Mouse (Mus musculus) G1E (cell line): ENCODE data around the gene Pnpo. TPM values are rescaled to one million over a fixed set of nuclear protein-coding genes. Genes with fewer than 3 reads are reported as not detected.

ENCODE experiments used
- ATAC-seq: 2 replicates; pipeline ENCODE4 v1.8.0; 2016; ENCODE audit warnings: mild to moderate bottlenecking; ENCODE audit not compliant: insufficient number of reproducible peaks, poor library complexity, low FRiP score, severe bottlenecking; ENCODE audit errors: extremely low read depth
- DNase-seq: peaks from one replicate; pipeline ENCODE4 v3.0.0; 2012; ENCODE audit warnings: low spot score
- H3K27me3 ChIP-seq: 2 replicates; pipeline ENCODE4 v1.6.1; 2012; ENCODE audit warnings: mild to moderate bottlenecking, low read length, inconsistent platforms; ENCODE audit not compliant: insufficient read depth
- H3K36me3 ChIP-seq: replicated peaks from 2 replicates; pipeline ENCODE3; 2012; ENCODE audit warnings: mild to moderate bottlenecking, inconsistent platforms
- H3K4me1 ChIP-seq: 2 replicates; pipeline ENCODE4 v1.6.1; 2012; ENCODE audit warnings: low read depth, low read length, inconsistent platforms, mixed read lengths; ENCODE audit not compliant: insufficient read depth
- H3K4me3 ChIP-seq: 2 replicates; pipeline ENCODE4 v1.5.1; 2012; ENCODE audit warnings: low read depth, mild to moderate bottlenecking, inconsistent platforms, low read length, moderate library complexity, mixed read lengths
- H3K9me3 ChIP-seq: replicated peaks from 2 replicates; pipeline ENCODE4 v1.6.1; 2012; ENCODE audit warnings: inconsistent platforms
- CTCF ChIP-seq: IDR thresholded peaks from 2 replicates; pipeline ENCODE4 v1.5.1; 2012; ENCODE audit warnings: low read depth, low read length, inconsistent platforms, mixed read lengths
- GATA1 ChIP-seq: IDR thresholded peaks from 2 replicates; pipeline ENCODE4 v1.6.1; 2012; ENCODE audit warnings: borderline replicate concordance, low read length, inconsistent platforms, mixed read lengths
- GATA2 ChIP-seq: IDR thresholded peaks from 2 replicates; pipeline ENCODE4 v1.6.1; 2012; ENCODE audit warnings: low read depth, low read length, inconsistent platforms, borderline replicate concordance
- POLR2AphosphoS5 ChIP-seq: IDR thresholded peaks from 2 replicates; pipeline ENCODE4 v1.6.1; 2012; ENCODE audit warnings: low read depth, low read length, inconsistent platforms; ENCODE audit not compliant: insufficient replicate concordance
- TAL1 ChIP-seq: conservative IDR thresholded peaks from 2 replicates; pipeline ENCODE4 v1.6.1; 2012; ENCODE audit warnings: low read depth, low read length, inconsistent platforms, mixed read lengths
- polyA plus RNA-seq: library from polyadenylated mRNA; stranded (reverse); fragments of >175 nt; gene quantifications from 2 replicates; pipeline ENCODE4 v1.2.3, GENCODE M21; 2012
- total RNA-seq, 2 experiments: library from RNA; stranded (forward) in 1 of 2; stranded (reverse) in 1 of 2; fragments of 200-1000 nt in 1 of 2; fragments of >200 nt in 1 of 2; fragmentation: Nextera tagmentation in 1 of 2; gene quantifications; 2 replicates each; pipeline ENCODE4 v1.2.3; 2014 to 2017

The Pnpo gene
- total and polyA plus RNA-seq, 3 experiments = 97.1 to 298 (median 123) TPM

GRCm38 (mm10) chr11:96941989-96942590, 1.7 kb downstream of the Pnpo start:
- peak overlapping the region; percentile 84 for H3K4me3 ChIP-seq
- ATAC-seq = no peak
- peaks cover 88% of the 10 kb centered on the region for H3K4me1 ChIP-seq

GRCm38 (mm10) chr11:96940578-96941465, 3.0 kb downstream of the Pnpo start:
- peak; percentile 46 for DNase-seq

More at GRCm38 (mm10) chr11:96941989-96942590, 1.7 kb downstream of the Pnpo start:
- no peak for DNase-seq
- H3K9me3 ChIP-seq = no peaks in the 10 kb centered on the region
- no peaks in the 10 kb centered on the region for H3K27me3 ChIP-seq
- TF ChIP-seq TAL1 (peak; percentile 38; the same call in 1 of the 2 replicates), GATA2 (no peak), GATA1 (no peak), POLR2AphosphoS5 (no peak), CTCF (no peak)
- peaks cover 71% of the 10 kb centered on the region for H3K36me3 ChIP-seq

GRCm38 (mm10) chr11:96938426-96938800, 5.4 kb downstream of the Pnpo start:
- no peak overlapping the region; the same call in 1 of the 2 replicates for H3K4me3 ChIP-seq
- TF ChIP-seq CTCF = no peak
- TF ChIP-seq GATA2 = no peak
- TF ChIP-seq GATA1 = no peak
- no peak for TF ChIP-seq POLR2AphosphoS5
- TF ChIP-seq TAL1 = no peak
- ATAC-seq (no peak), DNase-seq (no peak)
- peaks cover 86% of the 10 kb centered on the region for H3K36me3 ChIP-seq
- H3K9me3 ChIP-seq = no peaks in the 10 kb centered on the region
- peaks cover 94% of the 10 kb centered on the region for H3K4me1 ChIP-seq
- H3K27me3 ChIP-seq = no peaks in the 10 kb centered on the region

More at GRCm38 (mm10) chr11:96940578-96941465, 3.0 kb downstream of the Pnpo start:
- Histone ChIP-seq H3K4me1 (peaks cover 89% of the 10 kb centered on the region), H3K36me3 (peaks cover 73% of the 10 kb centered on the region), H3K27me3 (no peaks in the 10 kb centered on the region), H3K9me3 (no peaks in the 10 kb centered on the region), H3K4me3 (peak overlapping the region; percentile 66; the same call in 1 of the 2 replicates)
- TF ChIP-seq TAL1 (peak; percentile 88), POLR2AphosphoS5 (no peak)
- ATAC-seq = peak; percentile 5; the same call in 1 of the 2 replicates

GRCm38 (mm10) chr11:96937549-96938425, 6.0 kb downstream of the Pnpo start:
- Histone ChIP-seq H3K4me3 (no peak overlapping the region), H3K36me3 (peaks cover 85% of the 10 kb centered on the region), H3K4me1 (peaks cover 94% of the 10 kb centered on the region), H3K9me3 (no peaks in the 10 kb centered on the region), H3K27me3 (no peaks in the 10 kb centered on the region)
- ATAC-seq (no peak), DNase-seq (no peak)
- TF ChIP-seq GATA1 = no peak
- peak; percentile 44; the same call in 1 of the 2 replicates for TF ChIP-seq CTCF

- peaks cover 3% of the 10 kb centered on the region; the same call in 1 of the 2 replicates for H3K27me3 ChIP-seq
- no peak for TF ChIP-seq GATA2
- no peak for TF ChIP-seq POLR2AphosphoS5
- TF ChIP-seq GATA1 = no peak
- no peak for TF ChIP-seq CTCF
- no peak for TF ChIP-seq TAL1
- ATAC-seq = no peak
- H3K9me3 ChIP-seq = no peaks in the 10 kb centered on the region
- no peak for DNase-seq
- no peak overlapping the region for H3K4me3 ChIP-seq
- peaks cover 87% of the 10 kb centered on the region for H3K4me1 ChIP-seq
- peaks cover 72% of the 10 kb centered on the region for H3K36me3 ChIP-seq
Observed at GRCm38 (mm10) chr11:96935872-96936650, 7.7 kb downstream of the Pnpo start.
